Mouse (Mus musculus) forebrain, embryonic 16.5 days (tissue): Measurements from ENCODE around the gene Psmb3. TPM values are rescaled to one million over a fixed set of nuclear protein-coding genes. Genes with fewer than 3 reads are reported as not detected.
A peak's percentile ranks its signal among the peaks of the same experiment; 100 is the strongest.

Source experiments
- ATAC-seq: fragments of 200-750 bp; cut with Nextera tagmentation; 2 replicates; pipeline ENCODE4 v1.8.0; 2017; ENCODE audit warnings: mild to moderate bottlenecking, moderate library complexity
- H3K27ac ChIP-seq: fragments of 300-500 bp; sonication (generic); 2 replicates; pipeline ENCODE4 v1.5.1; 2014; ENCODE audit warnings: low read length, control low read depth
- H3K27me3 ChIP-seq: fragments of 300-500 bp; sonication (generic); replicated peaks from 2 replicates; pipeline ENCODE4 v1.6.1; 2014; ENCODE audit warnings: low read length; ENCODE audit not compliant: control insufficient read depth, insufficient read depth
- H3K36me3 ChIP-seq: fragments of 300-500 bp; sonication (generic); 2 replicates; pipeline ENCODE4 v1.6.1; 2014; ENCODE audit not compliant: control insufficient read depth, insufficient read depth
- H3K4me1 ChIP-seq: fragments of 300-500 bp; sonication (generic); replicated peaks from 2 replicates; pipeline ENCODE4 v1.6.1; 2014; ENCODE audit warnings: low read length; ENCODE audit not compliant: control insufficient read depth, insufficient read depth
- H3K4me2 ChIP-seq: fragments of 300-500 bp; sonication (generic); 2 replicates; pipeline ENCODE4 v1.6.1; 2014; ENCODE audit warnings: mild to moderate bottlenecking, low read length, control low read depth
- H3K4me3 ChIP-seq: fragments of 300-500 bp; sonication (generic); replicated peaks from 2 replicates; pipeline ENCODE4 v1.5.1; 2014; ENCODE audit warnings: mild to moderate bottlenecking, low read length, control low read depth
- H3K9ac ChIP-seq: fragments of 300-500 bp; sonication (generic); replicated peaks from 2 replicates; pipeline ENCODE4 v1.6.1; 2014; ENCODE audit warnings: low read depth, low read length, control low read depth
- H3K9me3 ChIP-seq: fragments of 300-500 bp; sonication (generic); 2 replicates; pipeline ENCODE4 v1.6.1; 2016; ENCODE audit warnings: low read length; ENCODE audit not compliant: control insufficient read depth
- WGBS: fragments of 180-500 bp; shearing (Covaris S2); extraction: QIAGEN DNeasy Blood & Tissue Kit; methylation state at CpG from one replicate; pipeline ENCODE4 v1.1.7; 2014; 5-methylcytosine and 5-hydroxymethylcytosine counted together
- polyA plus RNA-seq: library from polyadenylated mRNA; unstranded; fragments of >200 nt; fragmentation: Nextera tagmentation; extraction: Ambion mirVana; gene quantifications from 2 replicates; pipeline ENCODE4 v1.2.1, GENCODE M21; 2015

Gene Psmb3
- polyA plus RNA-seq, 1 experiment from 2014 or later = 431 TPM

GRCm38 (mm10) chr11:97742157-97742556 lies 39.0 kb downstream of the Psmb3 start:
- 92% methylated on average over 5 of the region's 5 CpGs for WGBS
- H3K4me3 ChIP-seq = no peak overlapping the region
- H3K9me3 ChIP-seq = no peaks in the 10 kb centered on the region
- 0 out of 2 replicates have a peak overlapping the region, but pooled peaks have one; percentile 72 for H3K4me2 ChIP-seq
- H3K27ac ChIP-seq = no peak overlapping the region
- no peak overlapping the region for H3K9ac ChIP-seq
- peaks cover 19% of the 10 kb centered on the region for H3K4me1 ChIP-seq
- no peaks in the 10 kb centered on the region for H3K27me3 ChIP-seq
- H3K36me3 ChIP-seq = peaks cover 9% of the 10 kb centered on the region; the same call in 1 of the 2 replicates
- ATAC-seq = no peak

GRCm38 (mm10) chr11:97742591-97742990 lies 39.4 kb downstream of the Psmb3 start:
- no peak for ATAC-seq
- peak overlapping the region; percentile 72 for H3K4me2 ChIP-seq
- no peak overlapping the region for H3K27ac ChIP-seq
- H3K9ac ChIP-seq = no peak overlapping the region
- no peaks in the 10 kb centered on the region for H3K27me3 ChIP-seq
- H3K4me1 ChIP-seq = peaks cover 19% of the 10 kb centered on the region
- no peaks in the 10 kb centered on the region for H3K9me3 ChIP-seq
- peak overlapping the region; percentile 83 for H3K4me3 ChIP-seq
- WGBS = 73% methylated on average over 9 of the region's 9 CpGs
- H3K36me3 ChIP-seq = peaks cover 10% of the 10 kb centered on the region

GRCm38 (mm10) chr11:97743423-97743822 lies 40.2 kb downstream of the Psmb3 start:
- WGBS = 32% methylated on average over 9 of the region's 9 CpGs
- no peak for ATAC-seq
- H3K9me3 ChIP-seq = no peaks in the 10 kb centered on the region
- peaks cover 19% of the 10 kb centered on the region for H3K4me1 ChIP-seq
- no peak overlapping the region for H3K27ac ChIP-seq
- H3K27me3 ChIP-seq = no peaks in the 10 kb centered on the region
- H3K4me2 ChIP-seq = peak overlapping the region; percentile 72
- peak overlapping the region; percentile 83 for H3K4me3 ChIP-seq
- H3K36me3 ChIP-seq = peaks cover 13% of the 10 kb centered on the region
- peak overlapping the region; percentile 87 for H3K9ac ChIP-seq

- whole genome bisulfite sequencing = under 1% methylated on average over 47 of the region's 63 CpGs
- H3K36me3 ChIP-seq = peaks cover 13% of the 10 kb centered on the region
Observed at GRCm38 (mm10) chr11:97744063-97744717, 41.0 kb downstream of the Psmb3 start, which contains the start of gene Pip4k2b. Pip4k2b (minus strand) TSS chr11:97744704.

GRCm38 (mm10) chr11:97744718-97745330 lies 41.6 kb downstream of the Psmb3 start:
- Histone ChIP-seq H3K36me3 (peaks cover 15% of the 10 kb centered on the region), H3K9me3 (no peaks in the 10 kb centered on the region), H3K4me3 (peak overlapping the region; percentile 83), H3K4me2 (peak overlapping the region; percentile 46), H3K27ac (peak overlapping the region; percentile 98), H3K4me1 (peaks cover 19% of the 10 kb centered on the region), H3K9ac (peak overlapping the region; percentile 87), H3K27me3 (no peaks in the 10 kb centered on the region)
- peak; percentile 98 for ATAC-seq
- WGBS = under 1% methylated on average over 49 of the region's 57 CpGs

More at GRCm38 (mm10) chr11:97744063-97744717, 41.0 kb downstream of the Psmb3 start, which contains the start of gene Pip4k2b:
- ATAC-seq = peak; percentile 27
- peak within 1 kb of the TSS; percentile 98 for H3K27ac ChIP-seq
- H3K9me3 ChIP-seq = no peaks in the 10 kb centered on the region
- no peaks in the 10 kb centered on the region for H3K27me3 ChIP-seq
- H3K4me2 ChIP-seq = peak within 1 kb of the TSS; percentile 72
- peaks cover 19% of the 10 kb centered on the region for H3K4me1 ChIP-seq
- peak within 1 kb of the TSS; percentile 87 for H3K9ac ChIP-seq
- H3K4me3 ChIP-seq = peak within 1 kb of the TSS; percentile 83

- H3K27ac ChIP-seq = peak overlapping the region; percentile 16; the same call in 1 of the 2 replicates
- peaks cover 17% of the 10 kb centered on the region for H3K4me1 ChIP-seq
- WGBS = 10% methylated on average over 13 of the region's 13 CpGs
- peaks cover 19% of the 10 kb centered on the region for H3K36me3 ChIP-seq
- no peaks in the 10 kb centered on the region for H3K27me3 ChIP-seq
- peak overlapping the region; percentile 83 for H3K4me3 ChIP-seq
- peak overlapping the region; percentile 46 for H3K4me2 ChIP-seq
- no peaks in the 10 kb centered on the region for H3K9me3 ChIP-seq
- H3K9ac ChIP-seq = peak overlapping the region; percentile 78
- no peak for ATAC-seq
Observed at GRCm38 (mm10) chr11:97745331-97745721, 42.1 kb downstream of the Psmb3 start.

- Histone ChIP-seq H3K9ac (no peak overlapping the region), H3K27me3 (no peaks in the 10 kb centered on the region), H3K27ac (no peak overlapping the region), H3K4me2 (no peak overlapping the region), H3K4me3 (no peak overlapping the region), H3K4me1 (peaks cover 9% of the 10 kb centered on the region), H3K9me3 (no peaks in the 10 kb centered on the region), H3K36me3 (peaks cover 30% of the 10 kb centered on the region)
- WGBS = 92% methylated on average over 8 of the region's 8 CpGs
- ATAC-seq = no peak
Observed at GRCm38 (mm10) chr11:97747773-97748172, 44.6 kb downstream of the Psmb3 start.

- 91% methylated on average over 5 of the region's 5 CpGs for WGBS
- Histone ChIP-seq H3K4me1 (peaks cover 2% of the 10 kb centered on the region), H3K4me3 (no peak overlapping the region), H3K4me2 (no peak overlapping the region), H3K27me3 (no peaks in the 10 kb centered on the region), H3K9ac (no peak overlapping the region), H3K36me3 (peaks cover 37% of the 10 kb centered on the region), H3K27ac (no peak overlapping the region), H3K9me3 (no peaks in the 10 kb centered on the region)
- no peak for ATAC-seq
Observed at GRCm38 (mm10) chr11:97748496-97748895, 45.3 kb downstream of the Psmb3 start.

GRCm38 (mm10) chr11:97753277-97753676 lies 50.1 kb downstream of the Psmb3 start:
- ATAC-seq = no peak
- Histone ChIP-seq H3K4me2 (no peak overlapping the region), H3K27ac (no peak overlapping the region), H3K4me3 (no peak overlapping the region), H3K9ac (no peak overlapping the region), H3K9me3 (no peaks in the 10 kb centered on the region), H3K27me3 (no peaks in the 10 kb centered on the region), H3K36me3 (peaks cover 43% of the 10 kb centered on the region), H3K4me1 (no peaks in the 10 kb centered on the region)
- WGBS = 90% methylated on average over 8 of the region's 8 CpGs
